Mouse (Mus musculus): Measurements from ENCODE around the gene Cpsf4l.

- no peak for TF ChIP-seq CTCF (IDR thresholded peaks at IDR 0.05; ENCODE audit: borderline replicate concordance, extremely low read depth, insufficient read depth, insufficient read length)
- TF ChIP-seq POLR2A (IDR thresholded peaks at IDR 0.05; ENCODE audit: borderline replicate concordance, extremely low read depth, insufficient read depth, insufficient read length, poor library complexity, severe bottlenecking) = no peak
These were observed 45.5 kb downstream of the Cpsf4l start for GRCm38 (mm10) chr11:113664279-113664678.

Data from brain, embryonic 14.5 days (tissue).